Mouse (Mus musculus) CH12.LX (cell line): ENCODE data around the gene Hyou1. TPM values are rescaled to one million over a fixed set of nuclear protein-coding genes. Genes with fewer than 3 reads are reported as not detected.

Experiments
- DNase-seq: peaks from one replicate; pipeline ENCODE4 v3.0.0-alpha.2; 2013; ENCODE audit errors: extremely low read depth
- H3K27ac ChIP-seq: 2 replicates; pipeline ENCODE4 v1.5.1; 2012; ENCODE audit warnings: low read depth, mild to moderate bottlenecking, control low read depth, moderate library complexity; ENCODE audit not compliant: insufficient read depth
- H3K27me3 ChIP-seq: replicated peaks from 2 replicates; pipeline ENCODE3; 2012; ENCODE audit warnings: inconsistent platforms
- H3K36me3 ChIP-seq, 2 experiments: replicated peaks in 1 of 2; 2 replicates each; pipeline versions ENCODE3 to v1.6.1; 2012; ENCODE audit warnings: inconsistent platforms in 1 of 2, low read length in 1 of 2, mild to moderate bottlenecking in 1 of 2, mixed read lengths in 1 of 2, moderate library complexity in 1 of 2; ENCODE audit not compliant: control insufficient read depth in 1 of 2, insufficient read depth in 1 of 2
- H3K4me1 ChIP-seq, 2 experiments: 2 replicates each; pipeline ENCODE4 v1.6.1; 2012; ENCODE audit warnings: inconsistent platforms in 1 of 2, moderate library complexity in 1 of 2; ENCODE audit not compliant: insufficient read depth in 2 of 2, control insufficient read depth in 1 of 2
- H3K4me2 ChIP-seq: 2 replicates; pipeline ENCODE4 v1.6.1; 2012; ENCODE audit warnings: low read depth, mild to moderate bottlenecking, control low read depth; ENCODE audit not compliant: poor library complexity, insufficient read depth, severe bottlenecking
- H3K4me3 ChIP-seq, 3 experiments: fragments of 150-350 bp in 1 of 3; sonication (generic) in 1 of 3; replicated peaks in 1 of 3; 2 replicates each; pipeline versions ENCODE3 to v1.5.1; 2011 to 2012; ENCODE audit warnings: low read depth in 2 of 3, low read length in 2 of 3, mild to moderate bottlenecking in 2 of 3, moderate library complexity in 2 of 3, control low read depth in 1 of 3, improper control_type of control experiment in 1 of 3, inconsistent platforms in 1 of 3, mixed read lengths in 1 of 3; ENCODE audit not compliant: poor library complexity in 1 of 3
- H3K79me2 ChIP-seq: replicated peaks from 2 replicates; pipeline ENCODE4 v1.6.1; 2012; ENCODE audit warnings: mild to moderate bottlenecking, moderate library complexity; ENCODE audit not compliant: control insufficient read depth, poor library complexity, insufficient read depth, severe bottlenecking; ENCODE audit errors: extremely low read depth
- H3K9ac ChIP-seq: 2 replicates; pipeline ENCODE4 v1.6.1; 2012; ENCODE audit warnings: low read depth, mild to moderate bottlenecking, control low read depth, moderate library complexity; ENCODE audit not compliant: insufficient read depth
- H3K9me3 ChIP-seq: replicated peaks from 2 replicates; pipeline ENCODE3; 2012; ENCODE audit warnings: low read length, inconsistent platforms, mixed read lengths
- BHLHE40 ChIP-seq: IDR thresholded peaks from 2 replicates; pipeline ENCODE4 v1.6.1; 2011; ENCODE audit warnings: mild to moderate bottlenecking, low read depth, low read length, improper control_type of control experiment
- CHD1 ChIP-seq: IDR thresholded peaks from 2 replicates; pipeline ENCODE4 v1.6.1; 2012; ENCODE audit warnings: low read depth, low read length, improper control_type of control experiment, inconsistent platforms
- CHD2 ChIP-seq: IDR thresholded peaks from 2 replicates; pipeline ENCODE4 v1.6.1; 2011; ENCODE audit warnings: low read length, improper control_type of control experiment
- E2F4 ChIP-seq: IDR thresholded peaks from 2 replicates; pipeline ENCODE4 v1.6.1; 2011; ENCODE audit warnings: low read depth, low read length, improper control_type of control experiment; ENCODE audit not compliant: insufficient replicate concordance
- EP300 ChIP-seq: IDR thresholded peaks from 2 replicates; pipeline ENCODE4 v1.6.1; 2011; ENCODE audit warnings: low read length, improper control_type of control experiment
- ETS1 ChIP-seq: conservative IDR thresholded peaks from 2 replicates; pipeline ENCODE4 v1.6.1; 2012; ENCODE audit warnings: low read depth, mild to moderate bottlenecking, inconsistent platforms, low read length, improper control_type of control experiment, moderate library complexity
- HCFC1 ChIP-seq: IDR thresholded peaks from 2 replicates; pipeline ENCODE4 v1.6.1; 2012; ENCODE audit warnings: low read depth, mild to moderate bottlenecking, inconsistent platforms, low read length, improper control_type of control experiment
- JUND ChIP-seq: conservative IDR thresholded peaks from 2 replicates; pipeline ENCODE4 v1.6.1; 2011; ENCODE audit warnings: low read depth, low read length, improper control_type of control experiment
- KAT2A ChIP-seq: IDR thresholded peaks from 2 replicates; pipeline ENCODE4 v1.6.1; 2012; ENCODE audit warnings: low read length, improper control_type of control experiment, inconsistent platforms; ENCODE audit not compliant: insufficient replicate concordance
- MAFK ChIP-seq: IDR thresholded peaks from 2 replicates; pipeline ENCODE4 v1.6.1; 2011; ENCODE audit warnings: low read length, improper control_type of control experiment; ENCODE audit not compliant: insufficient replicate concordance
- MEF2A ChIP-seq: IDR thresholded peaks from 2 replicates; pipeline ENCODE4 v1.6.1; 2014; ENCODE audit warnings: low read depth, mild to moderate bottlenecking, inconsistent platforms, low read length, improper control_type of control experiment, borderline replicate concordance
- MYC ChIP-seq: IDR thresholded peaks from 2 replicates; pipeline ENCODE4 v1.6.1; 2011; ENCODE audit warnings: low read depth, mild to moderate bottlenecking, improper control_type of control experiment, low read length
- NELFE ChIP-seq: IDR thresholded peaks from 2 replicates; pipeline ENCODE4 v1.6.1; 2011; ENCODE audit warnings: low read depth, low read length, improper control_type of control experiment
- NRF1 ChIP-seq: IDR thresholded peaks from 2 replicates; pipeline ENCODE4 v1.6.1; 2014; ENCODE audit warnings: low read depth, mild to moderate bottlenecking, inconsistent platforms, low read length, improper control_type of control experiment, moderate library complexity
- PAX5 ChIP-seq: IDR thresholded peaks from 2 replicates; pipeline ENCODE4 v1.6.1; 2012; ENCODE audit warnings: low read length, inconsistent platforms, mixed read lengths
- POLR2A ChIP-seq: IDR thresholded peaks from 2 replicates; pipeline ENCODE4 v1.6.1; 2011; ENCODE audit warnings: low read depth, mild to moderate bottlenecking, improper control_type of control experiment, low read length
- RAD21 ChIP-seq: IDR thresholded peaks from 2 replicates; pipeline ENCODE4 v1.6.1; 2011; ENCODE audit warnings: low read depth, mild to moderate bottlenecking, low read length, improper control_type of control experiment, moderate library complexity
- RCOR1 ChIP-seq: conservative IDR thresholded peaks from 2 replicates; pipeline ENCODE4 v1.6.1; 2012; ENCODE audit warnings: low read depth, mild to moderate bottlenecking, inconsistent platforms, low read length, improper control_type of control experiment
- SIN3A ChIP-seq: IDR thresholded peaks from 2 replicates; pipeline ENCODE4 v1.6.1; 2012; ENCODE audit warnings: low read length, improper control_type of control experiment, inconsistent platforms
- SMC3 ChIP-seq: IDR thresholded peaks from 2 replicates; pipeline ENCODE4 v1.6.1; 2011; ENCODE audit warnings: low read depth, low read length, improper control_type of control experiment
- UBTF ChIP-seq: IDR thresholded peaks from 2 replicates; pipeline ENCODE4 v1.6.1; 2012; ENCODE audit warnings: low read depth, mild to moderate bottlenecking, inconsistent platforms, low read length, improper control_type of control experiment, moderate library complexity
- USF1 ChIP-seq: IDR thresholded peaks from 2 replicates; pipeline ENCODE4 v1.6.1; 2014; ENCODE audit warnings: low read depth, mild to moderate bottlenecking, inconsistent platforms, low read length, improper control_type of control experiment
- ZC3H11A ChIP-seq: IDR thresholded peaks from 2 replicates; pipeline ENCODE4 v1.6.1; 2012; ENCODE audit warnings: low read depth, mild to moderate bottlenecking, inconsistent platforms, low read length, improper control_type of control experiment
- ZKSCAN1 ChIP-seq: IDR thresholded peaks from 2 replicates; pipeline ENCODE4 v1.6.1; 2012; ENCODE audit warnings: low read depth, inconsistent platforms, low read length, improper control_type of control experiment, borderline replicate concordance
- ZMIZ1 ChIP-seq: IDR thresholded peaks from 2 replicates; pipeline ENCODE4 v1.6.1; 2012; ENCODE audit warnings: low read depth, mild to moderate bottlenecking, inconsistent platforms, low read length, improper control_type of control experiment
- ZNF384 ChIP-seq: IDR thresholded peaks from 2 replicates; pipeline ENCODE4 v1.6.1; 2012; ENCODE audit warnings: low read depth, low read length, improper control_type of control experiment, inconsistent platforms
- dilution Hi-C: fragments of 300-500 bp; cut with MboI; formaldehyde crosslinking; loops from 2 replicates; pipeline ENCODE4 v1.14.3; 2020; ENCODE audit warnings: low sequenced_read_pairs; ENCODE audit not compliant: extremely low pct_unique_long_range_greater_than_20kb, extremely low pct_ligation_motif_present
- in situ Hi-C: fragments of 300-500 bp; cut with MboI; formaldehyde crosslinking; loops from 3 replicates; pipeline ENCODE4 v1.14.3; 2019; ENCODE audit warnings: low sequenced_read_pairs, low pct_ligation_motif_present, low pct_unique_long_range_greater_than_20kb, mixed read lengths
- polyA plus RNA-seq: library from polyadenylated mRNA; unstranded; fragments of >175 nt; gene quantifications from 2 replicates; pipeline ENCODE4 v1.2.1, GENCODE M21; 2012; ENCODE audit warnings: low read depth; ENCODE audit not compliant: insufficient read length
- total RNA-seq, 2 experiments: library from RNA; depleted of rRNA; stranded (reverse); fragments of 300-350 nt in 1 of 2; fragments of >200 nt in 1 of 2; gene quantifications; 2 replicates each; pipeline ENCODE4 v1.2.3; 2012 to 2014

The Hyou1 gene
- total and polyA plus RNA-seq, 3 experiments: 32.6 to 89.9 (median 88.7) TPM

DNA sequence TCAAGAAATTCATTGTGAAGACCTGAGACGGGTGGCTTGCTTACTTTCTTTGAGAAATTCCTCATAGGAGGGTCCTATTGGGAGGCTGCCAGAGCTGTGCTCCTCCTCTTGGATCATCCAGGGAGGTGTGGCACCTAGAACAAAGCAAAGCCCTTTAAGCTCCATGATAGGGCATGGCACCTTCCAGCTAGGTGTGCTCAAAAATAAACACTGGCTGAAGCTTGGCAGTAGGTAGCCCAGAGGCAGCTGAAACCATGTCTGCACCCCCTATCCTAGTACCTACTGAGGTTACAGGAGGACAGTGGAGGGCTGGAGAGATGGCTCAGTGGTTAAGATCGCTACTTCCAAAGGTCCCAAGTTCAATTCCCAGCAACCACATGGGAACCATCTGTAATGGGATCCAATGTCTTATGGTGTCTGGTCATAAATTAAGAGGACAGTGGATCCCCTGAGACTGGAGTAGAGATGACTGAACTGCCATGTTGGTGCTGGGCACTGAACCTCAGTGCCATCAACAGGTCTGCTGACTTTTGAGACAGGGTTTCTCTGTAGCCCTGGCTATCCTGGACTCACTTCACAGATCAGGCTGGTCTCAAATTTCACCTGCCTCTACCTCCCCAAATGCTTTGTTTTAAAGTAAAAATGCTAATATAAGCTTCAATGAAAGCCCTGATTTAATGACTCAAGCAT, 31.5 kb downstream of the Hyou1 start:
- Histone ChIP-seq H3K4me2 (no peak overlapping the region), H3K4me3 (no peak overlapping the region), H3K4me1 (peaks cover 5 to 36% of the 10 kb centered on the region in 2 experiments; a peak in 3 of 4 replicates), H3K79me2 (peaks cover 35% of the 10 kb centered on the region), H3K9me3 (no peaks in the 10 kb centered on the region), H3K9ac (no peak overlapping the region), H3K27ac (no peak overlapping the region), H3K27me3 (no peaks in the 10 kb centered on the region), H3K36me3 (peaks cover 54 to 68% of the 10 kb centered on the region in 2 experiments)
- TF ChIP-seq MEF2A (no peak), EP300 (no peak), SIN3A (no peak), ZMIZ1 (peak; percentile 29; the same call in 1 of the 2 replicates), ETS1 (no peak), JUND (no peak), CHD2 (0 out of 2 replicates have a peak, but pooled peaks have one; percentile 35), POLR2A (peak; percentile 58), SMC3 (no peak), NRF1 (no peak), E2F4 (no peak), ZKSCAN1 (no peak), KAT2A (no peak), HCFC1 (no peak), RCOR1 (no peak), MYC (no peak), UBTF (no peak), MAFK (no peak), BHLHE40 (no peak), ZC3H11A (no peak), RAD21 (no peak), USF1 (no peak), PAX5 (no peak), NELFE (no peak), CHD1 (no peak), ZNF384 (no peak)
- dilution Hi-C loops: no loop called here
- in situ Hi-C loops: no loop called here
- DNase-seq: no peak
